22 mouse cellular contexts compared by ENCODE assay signal in genomic region chr8:109001923-109002322, GRCm38 (mm10).
"Had no signal": no experiment of that assay in that cellular context is flagged by ENCODE, and none has a peak within 500 bp of the region (broad histone marks: within the 10 kb centered on the region; RNA-seq: fewer than 3 reads in every experiment).

No protein-coding gene starts in this region.

- H3K27me3 ChIP-seq: heart, embryonic 13.5 days; heart, embryonic 15.5 days; hindbrain, embryonic 15.5 days; limb, embryonic 12.5 days had no signal

- ATAC-seq: hindbrain, postnatal 0 days; intestine, embryonic 16.5 days had no signal

- H3K9ac ChIP-seq: heart, embryonic 13.5 days; heart, embryonic 15.5 days; hindbrain, embryonic 13.5 days; hindbrain, embryonic 15.5 days; limb, embryonic 12.5 days had no signal

- H3K4me1 ChIP-seq: heart, embryonic 13.5 days; heart, embryonic 15.5 days; hindbrain, embryonic 15.5 days had no signal

- DNase-seq: gastrocnemius, adult 2 months; gastrocnemius, postnatal 10 days; gastrocnemius, postnatal 25 days; heart, adult 2 months; heart, postnatal 14 days; heart, postnatal 36 days; kidney, adult 11 months; kidney, adult 8-10 months; kidney, postnatal 10 days; kidney, postnatal 25 days; kidney, postnatal 4 days had no signal

- H3K4me2 ChIP-seq: heart, embryonic 11.5 days; heart, embryonic 13.5 days; heart, embryonic 15.5 days; hindbrain, embryonic 13.5 days; hindbrain, embryonic 15.5 days; limb, embryonic 12.5 days had no signal

- H3K36me3 ChIP-seq: heart, embryonic 13.5 days; heart, embryonic 15.5 days; hindbrain, embryonic 13.5 days; hindbrain, embryonic 15.5 days; limb, embryonic 10.5 days; limb, embryonic 12.5 days had no signal

- H3K4me3 ChIP-seq: gastrocnemius, adult 2 months; heart, adult 2 months; heart, embryonic 13.5 days; heart, embryonic 15.5 days; hindbrain, embryonic 13.5 days; hindbrain, embryonic 15.5 days; layer of hippocampus, adult 2 months; left cerebral cortex, adult 2 months; limb, embryonic 10.5 days; limb, embryonic 12.5 days had no signal

- H3K27ac ChIP-seq: gastrocnemius, adult 2 months; heart, adult 2 months; heart, embryonic 13.5 days; heart, embryonic 15.5 days; hindbrain, embryonic 13.5 days; hindbrain, embryonic 15.5 days; hindbrain, postnatal 0 days; layer of hippocampus, adult 2 months; left cerebral cortex, adult 2 months; limb, embryonic 12.5 days had no signal

- H3K9me3 ChIP-seq: heart, embryonic 13.5 days; heart, embryonic 15.5 days; hindbrain, embryonic 13.5 days; hindbrain, embryonic 15.5 days; limb, embryonic 10.5 days; limb, embryonic 12.5 days had no signal
